Mouse (Mus musculus) embryonic fibroblast, embryonic 13.5 days (primary cell): ENCODE measurements around the gene Ugt2b37. TPM values are rescaled to one million over a fixed set of nuclear protein-coding genes. Genes with fewer than 3 reads are reported as not detected.
"Not testable (repeated sequence)": the region's sequence is repeated elsewhere in the genome, so short reads cannot be mapped to it uniquely, and the experiment has no call there.

Source experiments
- H3K27ac ChIP-seq: 2 replicates; pipeline ENCODE4 v1.5.1; 2012; ENCODE audit warnings: low read length, control low read depth, inconsistent platforms; ENCODE audit not compliant: insufficient read depth
- H3K4me1 ChIP-seq: 2 replicates; pipeline ENCODE4 v1.6.1; 2011; ENCODE audit warnings: low read length; ENCODE audit not compliant: control insufficient read depth, insufficient read depth
- H3K4me3 ChIP-seq: 2 replicates; pipeline ENCODE4 v1.5.1; 2011; ENCODE audit warnings: mild to moderate bottlenecking, control low read depth, low read length; ENCODE audit not compliant: insufficient read depth
- CTCF ChIP-seq: IDR thresholded peaks from 2 replicates; pipeline ENCODE4 v1.5.1; 2011; ENCODE audit warnings: mild to moderate bottlenecking, control low read depth, low read length, moderate library complexity, borderline replicate concordance; ENCODE audit not compliant: insufficient read depth
- POLR2A ChIP-seq: IDR thresholded peaks from 2 replicates; pipeline ENCODE4 v1.6.1; 2011; ENCODE audit warnings: low read depth, mild to moderate bottlenecking, control low read depth, low read length, moderate library complexity
- polyA plus RNA-seq: library from polyadenylated mRNA; stranded (reverse); fragments of >200 nt; gene quantifications from 2 replicates; pipeline ENCODE4 v1.2.4, GENCODE M21; 2011; ENCODE audit warnings: low read depth; ENCODE audit not compliant: missing spikeins, insufficient read length

Gene Ugt2b37
- not detected in 2 replicates for polyA plus RNA-seq

- not testable (repeated sequence) for H3K4me1 ChIP-seq, H3K4me3 ChIP-seq, H3K27ac ChIP-seq
Observed at GRCm38 (mm10) chr5:87254676-87255075, at the start of gene Ugt2b37. Ugt2b37 (minus strand) TSS chr5:87254804.

- not testable (repeated sequence) for H3K27ac ChIP-seq, H3K4me1 ChIP-seq, H3K4me3 ChIP-seq
Observed at GRCm38 (mm10) chr5:87286180-87286579, 31.6 kb upstream of the Ugt2b37 start.

- H3K4me3 ChIP-seq, H3K27ac ChIP-seq, H3K4me1 ChIP-seq: not testable (repeated sequence)
Observed at GRCm38 (mm10) chr5:87275986-87276385, 21.4 kb upstream of the Ugt2b37 start.

GRCm38 (mm10) chr5:87275581-87275980 is 21.0 kb upstream of the Ugt2b37 start:
- no peak for TF ChIP-seq POLR2A
- no peak for TF ChIP-seq CTCF
- no peak overlapping the region for H3K27ac ChIP-seq
- no peaks in the 10 kb centered on the region for H3K4me1 ChIP-seq
- no peak overlapping the region for H3K4me3 ChIP-seq

GRCm38 (mm10) chr5:87255831-87256230 is 1.2 kb upstream of the Ugt2b37 start:
- TF ChIP-seq POLR2A (no peak), CTCF (no peak)
- Histone ChIP-seq H3K27ac (no peak overlapping the region), H3K4me3 (no peak overlapping the region), H3K4me1 (no peaks in the 10 kb centered on the region)

GRCm38 (mm10) chr5:87242140-87242539 is 12.5 kb downstream of the Ugt2b37 start:
- not testable (repeated sequence) for H3K27ac ChIP-seq, H3K4me1 ChIP-seq, H3K4me3 ChIP-seq

GRCm38 (mm10) chr5:87196430-87196829 is 58.2 kb downstream of the Ugt2b37 start:
- not testable (repeated sequence) for H3K27ac ChIP-seq, H3K4me1 ChIP-seq, H3K4me3 ChIP-seq

Other genes starting within 250 kb of the Ugt2b37 start
- not detected in 2 replicates for gene Ugt2b36, start 162.2 kb downstream of the Ugt2b37 start, polyA plus RNA-seq
- gene Ugt2b5, start 114.5 kb downstream of the Ugt2b37 start, polyA plus RNA-seq, result not detected in 2 replicates
- gene Ugt2a3, start 82.4 kb upstream of the Ugt2b37 start, polyA plus RNA-seq, result not detected in 2 replicates
- gene Ugt2b38, start 169.4 kb upstream of the Ugt2b37 start, polyA plus RNA-seq, result not detected in 2 replicates
- not detected in 2 replicates for gene Ugt2a2, start 227.5 kb upstream of the Ugt2b37 start, polyA plus RNA-seq
- not detected in 2 replicates for gene Gm43638, start 232.0 kb upstream of the Ugt2b37 start, polyA plus RNA-seq
- gene Ugt2a1, start 236.1 kb upstream of the Ugt2b37 start, polyA plus RNA-seq, result not detected in 2 replicates